Mouse (Mus musculus): ENCODE results near the gene Mfsd6. TPM values are rescaled to one million over a fixed set of nuclear protein-coding genes. Genes with fewer than 3 reads are reported as not detected.

The Mfsd6 gene
- total and polyA plus RNA-seq, 3 experiments = 0.36 to 0.89 (median 0.47) TPM

- Histone ChIP-seq H3K27me3 (replicated peaks) (no peaks in the 10 kb centered on the region), H3K9ac (ENCODE audit: insufficient read depth, low read depth) (no peak overlapping the region), H3K4me1 (ENCODE audit: control insufficient read depth in 1 of 2, insufficient read depth in 2 of 2) (peaks cover 0 to 5% of the 10 kb centered on the region in 2 experiments; a peak in 1 of 4 replicates), H3K4me3 (replicated peaks in 1 of 3; ENCODE audit: low read depth in 2 of 3, low read length in 2 of 3, poor library complexity in 1 of 3) (no peak overlapping the region), H3K27ac (ENCODE audit: insufficient read depth, low read depth) (no peak overlapping the region), H3K36me3 (replicated peaks in 1 of 2; ENCODE audit: control insufficient read depth in 1 of 2, insufficient read depth in 1 of 2, low read length in 1 of 2) (no peaks in the 10 kb centered on the region), H3K79me2 (replicated peaks; ENCODE audit: control insufficient read depth, extremely low read depth, insufficient read depth, poor library complexity, severe bottlenecking) (no peaks in the 10 kb centered on the region), H3K4me2 (ENCODE audit: insufficient read depth, low read depth, poor library complexity, severe bottlenecking) (no peak overlapping the region), H3K9me3 (replicated peaks; ENCODE audit: low read length) (no peaks in the 10 kb centered on the region)
- TF ChIP-seq POLR2A (IDR thresholded peaks at IDR 0.05; ENCODE audit: low read depth, low read length) (no peak), PAX5 (IDR thresholded peaks at IDR 0.05; ENCODE audit: low read length) (no peak), MYC (IDR thresholded peaks at IDR 0.05; ENCODE audit: low read depth, low read length) (no peak), CTCF (conservative IDR thresholded peaks at IDR 0.05 in 1 of 2, IDR thresholded peaks at IDR 0.05 in 1 of 2; ENCODE audit: low read depth in 2 of 2, low read length in 2 of 2) (no peak), MXI1 (IDR thresholded peaks at IDR 0.05; ENCODE audit: low read depth, low read length) (no peak), USF2 (conservative IDR thresholded peaks at IDR 0.05; ENCODE audit: low read depth, low read length) (no peak), TBP (conservative IDR thresholded peaks at IDR 0.05; ENCODE audit: low read depth, low read length) (no peak), JUND (conservative IDR thresholded peaks at IDR 0.05; ENCODE audit: low read depth, low read length) (no peak), GABPA (IDR thresholded peaks at IDR 0.05; ENCODE audit: insufficient replicate concordance, low read depth, low read length) (no peak), USF1 (IDR thresholded peaks at IDR 0.05; ENCODE audit: low read depth, low read length) (no peak)
- DNase-seq (ENCODE audit: extremely low read depth) = no peak
- dilution Hi-C loops (cut with MboI; ENCODE audit: extremely low pct_ligation_motif_present, extremely low pct_unique_long_range_greater_than_20kb, low sequenced_read_pairs) = no loop called here
- in situ Hi-C loops (cut with MboI; ENCODE audit: low pct_ligation_motif_present, low pct_unique_long_range_greater_than_20kb, low sequenced_read_pairs) = no loop called here
Observed at GRCm38 (mm10) chr1:52753828-52754227, 26.6 kb upstream of the Mfsd6 start.

GRCm38 (mm10) chr1:52752706-52753105 is 25.4 kb upstream of the Mfsd6 start:
- H3K27ac ChIP-seq (ENCODE audit: insufficient read depth, low read depth) = no peak overlapping the region
- no peak for DNase-seq (ENCODE audit: extremely low read depth)
- H3K4me2 ChIP-seq (ENCODE audit: insufficient read depth, low read depth, poor library complexity, severe bottlenecking) = no peak overlapping the region
- no peaks in the 10 kb centered on the region for H3K36me3 ChIP-seq (replicated peaks in 1 of 2; ENCODE audit: control insufficient read depth in 1 of 2, insufficient read depth in 1 of 2, low read length in 1 of 2)
- in situ Hi-C loops (cut with MboI; ENCODE audit: low pct_ligation_motif_present, low pct_unique_long_range_greater_than_20kb, low sequenced_read_pairs) (no loop called here), dilution Hi-C loops (cut with MboI; ENCODE audit: extremely low pct_ligation_motif_present, extremely low pct_unique_long_range_greater_than_20kb, low sequenced_read_pairs) (no loop called here)
- H3K4me1 ChIP-seq (ENCODE audit: control insufficient read depth in 1 of 2, insufficient read depth in 2 of 2) = peaks cover 0 to 5% of the 10 kb centered on the region in 2 experiments; a peak in 1 of 4 replicates
- H3K9me3 ChIP-seq (replicated peaks; ENCODE audit: low read length) = no peaks in the 10 kb centered on the region
- H3K4me3 ChIP-seq (replicated peaks in 1 of 3; ENCODE audit: low read depth in 2 of 3, low read length in 2 of 3, poor library complexity in 1 of 3) = no peak overlapping the region
- H3K27me3 ChIP-seq (replicated peaks) = no peaks in the 10 kb centered on the region
- H3K9ac ChIP-seq (ENCODE audit: insufficient read depth, low read depth) = no peak overlapping the region
- TF ChIP-seq KAT2A (IDR thresholded peaks at IDR 0.05; ENCODE audit: insufficient replicate concordance, low read length) (no peak), ZC3H11A (IDR thresholded peaks at IDR 0.05; ENCODE audit: low read depth, low read length) (no peak), ETS1 (conservative IDR thresholded peaks at IDR 0.05; ENCODE audit: low read depth, low read length) (no peak), RCOR1 (conservative IDR thresholded peaks at IDR 0.05; ENCODE audit: low read depth, low read length) (no peak), CHD1 (IDR thresholded peaks at IDR 0.05; ENCODE audit: low read depth, low read length) (no peak), ELF1 (IDR thresholded peaks at IDR 0.05; ENCODE audit: low read depth, low read length) (no peak), MAFK (IDR thresholded peaks at IDR 0.05; ENCODE audit: insufficient replicate concordance, low read length) (no peak), USF2 (conservative IDR thresholded peaks at IDR 0.05; ENCODE audit: low read depth, low read length) (no peak)
- no peaks in the 10 kb centered on the region for H3K79me2 ChIP-seq (replicated peaks; ENCODE audit: control insufficient read depth, extremely low read depth, insufficient read depth, poor library complexity, severe bottlenecking)
